Mouse (Mus musculus): ENCODE measurements around the gene Gm3402.

GRCm38 (mm10) chr5:146470821-146471220, 43.1 kb upstream of the Gm3402 start:
- TF ChIP-seq POLR2A (IDR thresholded peaks at IDR 0.05; ENCODE audit: low read depth, low read length), result no peak
- no peak for TF ChIP-seq CTCF (IDR thresholded peaks at IDR 0.05; ENCODE audit: extremely low read depth, insufficient read depth, insufficient read length, insufficient replicate concordance)

Data from spleen, adult 2 months (tissue).